Mouse (Mus musculus) cortical plate, adult 2 months (tissue): ENCODE measurements at regions not wholly inside any gene's neighbourhood (a gene's known extent, or its start where the extent isn't known, plus 50 kb on each side); places are given as distances from the start of the nearest gene placed in this dataset.

Source experiments
- CTCF ChIP-seq: fragments of 200-500 bp; IDR thresholded peaks from 2 replicates; pipeline ENCODE4 v1.5.1; 2011; ENCODE audit warnings: mild to moderate bottlenecking, control low read depth, low read length; ENCODE audit not compliant: insufficient read depth; ENCODE audit errors: extremely low read depth
- POLR2A ChIP-seq: fragments of 200-500 bp; IDR thresholded peaks from 2 replicates; pipeline ENCODE4 v1.6.1; 2011; ENCODE audit warnings: mild to moderate bottlenecking, low read length, control low read depth; ENCODE audit not compliant: insufficient read depth; ENCODE audit errors: extremely low read depth

- TF ChIP-seq CTCF: no peak
- no peak for TF ChIP-seq POLR2A
Measured at GRCm38 (mm10) chr2:61138625-61138997, 175.6 kb upstream of the Rbms1 start.
